Comparison of ENCODE assay signal across 8 mouse cellular contexts in the genomic region with DNA sequence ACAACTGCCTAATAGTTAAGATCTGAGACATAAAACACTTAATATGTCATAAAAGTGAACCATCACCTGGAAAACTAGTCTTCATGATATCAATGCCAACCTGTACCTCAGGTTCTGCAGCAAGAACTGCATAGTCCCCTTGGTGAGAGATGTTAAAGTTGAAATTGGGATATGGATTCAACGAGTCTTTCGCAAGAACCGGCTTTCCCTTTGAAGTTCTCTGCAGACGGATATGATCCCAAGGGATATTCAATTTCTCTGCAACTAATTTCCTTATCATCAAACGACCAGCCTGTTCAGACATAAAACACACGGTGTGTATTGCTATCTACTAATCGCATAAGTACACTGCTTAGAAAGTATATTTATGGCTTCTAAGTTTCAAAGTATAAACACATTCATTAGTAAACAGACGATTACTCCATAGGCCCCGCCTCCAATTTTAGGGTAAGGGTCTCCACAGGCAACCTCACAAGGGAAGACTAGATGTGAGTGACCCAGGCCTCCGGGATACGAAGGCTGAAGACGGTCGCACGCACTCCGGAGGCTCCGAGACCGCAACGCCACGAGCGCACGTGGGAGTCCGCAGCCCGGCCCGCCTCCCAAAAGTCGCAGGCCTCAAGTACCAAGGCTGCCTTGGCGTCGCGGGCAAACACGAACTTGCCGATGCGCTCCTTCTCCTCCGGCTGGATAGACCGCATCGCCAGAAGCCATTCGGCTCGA. TPM values are rescaled to one million over a fixed set of nuclear protein-coding genes. Genes with fewer than 3 reads are reported as not detected.
A peak's percentile ranks its signal among the peaks of the same experiment; 100 is the strongest.
DNase-seq lines count a peak whose midpoint lies in the region; ATAC-seq and TF ChIP-seq lines count a peak whose summit lies in the region.

No protein-coding gene starts in this region.

- DNase-seq in kidney, adult 9 months: no peak
- no peak for DNase-seq in hindbrain, embryonic 11.5 days (ENCODE audit: low spot score)
- DNase-seq in spleen, adult 18-20 months: no peak
- DNase-seq in frontal cortex, postnatal 25 days (ENCODE audit: low spot score in 2 of 2): no peak
- no peak for DNase-seq in urinary bladder, postnatal 10 days (ENCODE audit: low spot score)

- H3K9me3 ChIP-seq in kidney, embryonic 15.5 days (replicated peaks): no peaks in the 10 kb centered on the region
- no peaks in the 10 kb centered on the region for H3K9me3 ChIP-seq in hindbrain, embryonic 11.5 days (ENCODE audit: control insufficient read depth, low read length)

- H3K4me2 ChIP-seq in kidney, embryonic 15.5 days: peak overlapping the region; percentile 71
- peak overlapping the region; percentile 37 for H3K4me2 ChIP-seq in hindbrain, embryonic 11.5 days (replicated peaks; ENCODE audit: low read depth, low read length)

- no peaks in the 10 kb centered on the region for H3K27me3 ChIP-seq in kidney, embryonic 15.5 days
- H3K27me3 ChIP-seq in hindbrain, embryonic 11.5 days (ENCODE audit: control insufficient read depth, insufficient read depth, low read length): no peaks in the 10 kb centered on the region

- peak overlapping the region; percentile 63 for H3K9ac ChIP-seq in kidney, embryonic 15.5 days
- H3K9ac ChIP-seq in hindbrain, embryonic 11.5 days (ENCODE audit: low read depth, low read length): peak overlapping the region; percentile 72

- H3K27ac ChIP-seq in kidney, embryonic 15.5 days: peak overlapping the region; percentile 93
- peak overlapping the region; percentile 71 for H3K27ac ChIP-seq in bone marrow macrophage, adult 2 months (ENCODE audit: insufficient read depth, low read depth, low read length)
- H3K27ac ChIP-seq in hindbrain, embryonic 11.5 days (ENCODE audit: low read depth, low read length): 0 out of 2 replicates have a peak overlapping the region, but pooled peaks have one; percentile 17

- peaks cover 10% of the 10 kb centered on the region for H3K4me1 ChIP-seq in kidney, embryonic 15.5 days
- H3K4me1 ChIP-seq in bone marrow macrophage, adult 2 months (ENCODE audit: control insufficient read depth, insufficient read depth, low read length): peaks cover 5% of the 10 kb centered on the region
- no peaks in the 10 kb centered on the region for H3K4me1 ChIP-seq in hindbrain, embryonic 11.5 days (replicated peaks; ENCODE audit: control insufficient read depth, insufficient read depth, low read length)

- 0 out of 2 replicates have a peak, but pooled peaks cover 2% of the 10 kb centered on the region for H3K36me3 ChIP-seq in kidney, embryonic 15.5 days
- no peaks in the 10 kb centered on the region for H3K36me3 ChIP-seq in hindbrain, embryonic 11.5 days (ENCODE audit: control insufficient read depth, insufficient read depth, low read length)

- H3K4me3 ChIP-seq in kidney, embryonic 15.5 days (replicated peaks): peak overlapping the region; percentile 76
- peak overlapping the region; percentile 99 for H3K4me3 ChIP-seq in bone marrow macrophage, adult 2 months (ENCODE audit: insufficient read depth, low read length)
- H3K4me3 ChIP-seq in hindbrain, embryonic 11.5 days (ENCODE audit: low read depth, low read length): peak overlapping the region; percentile 52

- no peak for TF ChIP-seq POLR2A in bone marrow macrophage, adult 2 months (IDR thresholded peaks at IDR 0.05; ENCODE audit: borderline replicate concordance, low read depth, low read length)

- WGBS in kidney, embryonic 15.5 days: under 1% methylated on average over 36 of the region's 36 CpGs
- under 1% methylated on average over 36 of the region's 36 CpGs for WGBS in hindbrain, embryonic 11.5 days

- peak; percentile 44; the same call in 1 of the 2 replicates for ATAC-seq in kidney, embryonic 15.5 days (replicated peaks; ENCODE audit: low FRiP score)
- ATAC-seq in hindbrain, embryonic 11.5 days (ENCODE audit: low FRiP score): peak; percentile 60; the same call in 1 of the 2 replicates
- peak; percentile 51 for ATAC-seq in megakaryocyte-erythroid progenitor cell, adult 5-6 weeks (replicated peaks; ENCODE audit: low FRiP score, low TSS enrichment, poor library complexity, severe bottlenecking)

- no peak for TF ChIP-seq CTCF in bone marrow macrophage, adult 2 months (IDR thresholded peaks at IDR 0.05; ENCODE audit: low read depth, low read length)

RNA-seq across cellular contexts. Expression of gene Aasdhppt, which starts 0.5 kb away (rescaled TPM):
- 33.7 and 38.7 TPM in 2 replicates for polyA plus RNA-seq in kidney, embryonic 15.5 days (2015; fragmentation: Nextera tagmentation; extraction: Ambion mirVana)
- 7.5 and 9.3 TPM in 2 replicates for polyA plus RNA-seq in bone marrow macrophage, adult 2 months (2012; ENCODE audit: insufficient read depth, insufficient read length, missing spikeins)
- polyA plus RNA-seq in hindbrain, embryonic 11.5 days (2014; fragmentation: Nextera tagmentation; extraction: Ambion mirVana): 35.8 and 37.6 TPM in 2 replicates
- 39.4 and 39.9 TPM in 2 replicates for total RNA-seq in megakaryocyte-erythroid progenitor cell, adult 5-6 weeks (2014; fragmentation: Nextera tagmentation)
- total RNA-seq in megakaryocyte-erythroid progenitor cell, adult 5-6 weeks (2017): 38.5 and 40.7 TPM in 2 replicates

RNA-seq across cellular contexts. Expression of gene Kbtbd3, which starts 0.8 kb away (rescaled TPM):
- 6.7 and 7.0 TPM in 2 replicates for polyA plus RNA-seq in kidney, embryonic 15.5 days (2015; fragmentation: Nextera tagmentation; extraction: Ambion mirVana)
- polyA plus RNA-seq in bone marrow macrophage, adult 2 months (2012; ENCODE audit: insufficient read depth, insufficient read length, missing spikeins): 3.5 and 4.4 TPM in 2 replicates
- 8.1 and 9.2 TPM in 2 replicates for polyA plus RNA-seq in hindbrain, embryonic 11.5 days (2014; fragmentation: Nextera tagmentation; extraction: Ambion mirVana)
- 2.5 and 5.0 TPM in 2 replicates for total RNA-seq in megakaryocyte-erythroid progenitor cell, adult 5-6 weeks (2014; fragmentation: Nextera tagmentation)
- 1.6 and 4.8 TPM in 2 replicates for total RNA-seq in megakaryocyte-erythroid progenitor cell, adult 5-6 weeks (2017)

Comparison
In these comparisons a context has a peak if more than half of its experiments do, and no peak if none do; other contexts are left out.
1. H3K27ac ChIP-seq: peak in every context shown above with its lines; median percentile 93 in kidney, embryonic 15.5 days; 71 in bone marrow macrophage, adult 2 months; 17 in hindbrain, embryonic 11.5 days.